Mouse (Mus musculus) cerebellum, adult 11 months (tissue): ENCODE data around the gene Sowahb.
"Not testable (repeated sequence)": the region's sequence is repeated elsewhere in the genome, so short reads cannot be mapped to it uniquely, and the experiment has no call there.

ENCODE experiments used
- DNase-seq: peaks from one replicate; pipeline ENCODE4 v3.0.0; 2022

Gene Sowahb

DNA sequence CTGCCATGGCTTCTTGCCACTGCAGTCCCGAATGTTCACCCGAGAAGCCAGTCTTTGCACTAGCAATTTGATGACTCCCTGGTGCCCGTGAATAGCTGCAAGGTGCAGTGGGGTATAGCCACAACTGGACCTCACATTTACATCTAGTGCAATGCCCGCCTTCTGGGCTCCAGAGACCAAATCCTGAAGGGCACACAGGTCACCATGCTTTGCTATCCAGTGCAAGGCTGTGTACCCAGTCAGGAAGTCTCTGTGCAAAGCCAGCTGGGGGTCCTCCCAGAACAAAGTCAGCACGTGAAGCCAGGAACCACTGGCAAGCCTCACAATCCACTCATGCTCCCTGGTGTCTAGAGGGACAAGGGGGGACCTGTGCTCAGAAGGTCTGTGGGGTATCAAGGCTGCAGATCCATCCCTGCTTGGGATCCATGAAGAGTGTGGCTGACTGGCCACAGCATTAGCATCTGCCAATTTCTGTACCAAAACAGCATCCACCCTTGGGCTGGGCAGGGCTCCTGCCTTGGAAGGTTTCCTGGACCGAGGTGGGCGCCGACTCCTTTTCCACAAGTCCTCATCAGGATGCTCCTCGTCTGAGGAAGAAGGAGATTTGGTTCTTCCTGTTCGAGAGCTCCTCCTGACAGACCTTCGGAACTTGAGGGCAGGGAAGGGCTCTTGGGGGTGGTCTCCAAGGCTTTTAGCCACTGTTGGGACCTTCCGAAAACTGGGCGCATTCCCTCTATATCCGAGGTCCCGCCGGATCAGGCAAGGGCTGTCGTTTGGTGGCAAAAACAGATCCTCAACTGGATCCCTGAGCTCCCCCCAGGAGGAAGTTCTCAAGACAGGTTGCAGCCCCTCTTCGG, 1.8 kb downstream of the Sowahb start:
- DNase-seq, result no peak

- no peak for DNase-seq
Observed at GRCm38 (mm10) chr5:93042031-93042430, 2.8 kb downstream of the Sowahb start.

DNA sequence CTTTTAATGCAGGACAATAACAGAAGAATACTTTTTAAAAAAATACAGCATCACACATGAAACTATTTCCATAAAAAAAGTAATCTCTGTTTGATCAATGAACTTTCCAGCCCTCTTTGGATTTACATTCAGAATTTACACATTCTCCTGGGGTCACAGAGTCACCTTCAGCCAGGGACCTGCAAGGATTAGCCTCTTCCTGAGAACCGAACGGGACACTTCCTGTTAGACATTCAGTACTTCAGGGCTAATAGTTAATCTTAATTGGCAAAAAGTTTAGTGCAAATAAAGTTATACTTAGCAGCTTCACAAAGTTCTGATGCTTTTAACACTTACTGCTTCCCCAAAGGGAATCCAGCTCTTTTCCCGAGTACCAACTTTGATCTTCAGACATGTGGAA, 3.5 kb downstream of the Sowahb start:
- DNase-seq, result no peak

- no peak for DNase-seq
Observed at GRCm38 (mm10) chr5:93040095-93040494, 4.7 kb downstream of the Sowahb start.

DNA sequence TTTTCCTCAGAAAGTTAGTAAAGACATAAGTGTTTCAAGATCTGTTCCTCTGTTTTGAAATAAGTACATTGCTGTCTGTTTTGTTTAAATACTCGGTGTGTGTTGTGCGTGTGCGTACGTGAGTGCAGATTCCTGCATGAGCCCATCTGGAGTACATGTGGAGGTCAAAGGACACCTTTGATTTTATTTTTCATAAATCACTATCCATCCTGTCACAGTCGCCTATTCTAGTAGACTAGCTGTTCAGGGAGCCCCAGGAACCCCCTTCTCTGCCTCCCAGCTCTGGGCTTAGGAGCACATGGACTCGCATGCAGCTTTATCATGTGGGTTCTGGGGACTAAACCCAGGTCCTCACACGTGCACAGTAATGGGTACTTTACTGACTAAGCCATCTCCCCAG, 8.6 kb downstream of the Sowahb start:
- no peak for DNase-seq

DNA sequence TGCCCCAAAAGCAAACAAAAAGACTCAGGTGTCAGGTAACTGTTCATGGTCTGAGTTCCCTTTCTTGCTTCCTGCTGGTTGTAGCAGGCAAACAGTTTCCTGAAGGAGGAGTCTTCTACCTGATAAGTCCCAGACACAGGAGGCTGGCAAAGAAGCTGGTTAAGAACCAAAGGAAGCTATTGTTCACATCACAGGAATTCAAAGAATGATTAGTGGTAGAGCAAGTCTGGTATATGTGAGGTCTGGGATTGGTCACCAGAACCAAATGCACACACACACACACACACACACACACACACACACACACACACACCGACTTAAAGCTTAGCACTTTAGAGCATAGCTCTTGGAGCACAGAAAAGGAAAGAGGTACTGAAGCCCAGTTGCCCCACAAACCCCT, 9.5 kb downstream of the Sowahb start:
- no peak for DNase-seq

GRCm38 (mm10) chr5:93033087-93033870, 11.5 kb downstream of the Sowahb start:
- DNase-seq, result no peak

- DNase-seq, result no peak
Observed at GRCm38 (mm10) chr5:93032621-93033020, 12.2 kb downstream of the Sowahb start.

DNA sequence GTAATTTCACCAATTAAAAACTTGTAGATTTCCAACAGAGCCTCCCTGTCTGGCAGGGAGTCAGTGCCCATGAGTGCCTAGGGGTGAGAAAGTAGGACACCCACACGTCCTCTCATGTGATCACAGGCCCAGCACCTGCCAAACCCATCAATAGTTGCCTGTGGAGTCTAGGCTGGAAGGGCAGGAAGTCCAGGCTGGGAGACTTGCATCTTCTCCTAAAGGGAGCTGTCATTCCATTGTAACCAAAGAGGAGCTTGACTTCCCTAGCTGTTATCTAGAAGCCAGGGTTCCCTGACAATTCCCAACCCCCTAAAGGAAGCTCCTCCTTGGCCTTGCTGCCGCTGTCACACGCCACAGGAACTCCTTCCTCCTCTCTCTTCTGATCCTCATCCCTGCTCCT, 14.0 kb downstream of the Sowahb start:
- DNase-seq, result no peak

GRCm38 (mm10) chr5:93030411-93030810, 14.4 kb downstream of the Sowahb start:
- DNase-seq, result no peak

GRCm38 (mm10) chr5:93027120-93027675, 17.6 kb downstream of the Sowahb start:
- no peak for DNase-seq

DNA sequence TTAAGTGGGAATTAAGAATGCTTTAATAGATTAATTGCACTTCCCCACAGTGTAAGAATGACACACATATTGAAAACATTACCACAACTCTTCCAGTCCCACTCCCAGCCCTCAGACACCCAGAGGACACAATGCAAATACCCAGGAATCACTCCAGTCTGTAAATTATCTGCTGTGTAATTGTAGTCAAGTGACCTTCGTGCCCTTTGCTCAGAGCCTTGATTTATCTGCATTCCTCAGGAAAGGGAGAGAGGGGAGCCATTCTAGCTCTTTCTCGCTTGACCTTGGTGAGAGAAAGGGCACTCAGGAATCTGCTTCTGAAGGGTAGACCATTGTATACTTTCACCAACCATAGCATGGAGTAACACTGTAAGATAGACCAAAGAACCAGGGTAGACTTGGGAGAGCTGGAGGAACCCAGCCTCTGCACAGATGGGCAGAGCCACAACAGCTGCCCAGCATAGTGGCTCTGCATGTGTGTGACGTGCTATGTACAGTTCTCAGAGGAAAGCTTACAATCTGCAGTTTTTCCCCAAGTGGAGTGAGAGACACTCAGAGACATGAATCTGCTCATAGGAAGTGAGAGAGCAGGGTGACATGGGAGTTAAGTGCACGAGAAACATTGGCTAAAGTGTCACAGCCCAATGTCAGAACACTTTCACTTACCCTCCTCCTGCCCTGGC, 18.2 kb downstream of the Sowahb start:
- DNase-seq, result no peak

- DNase-seq, result no peak
Observed at GRCm38 (mm10) chr5:93024754-93025280, 20.0 kb downstream of the Sowahb start.

DNA sequence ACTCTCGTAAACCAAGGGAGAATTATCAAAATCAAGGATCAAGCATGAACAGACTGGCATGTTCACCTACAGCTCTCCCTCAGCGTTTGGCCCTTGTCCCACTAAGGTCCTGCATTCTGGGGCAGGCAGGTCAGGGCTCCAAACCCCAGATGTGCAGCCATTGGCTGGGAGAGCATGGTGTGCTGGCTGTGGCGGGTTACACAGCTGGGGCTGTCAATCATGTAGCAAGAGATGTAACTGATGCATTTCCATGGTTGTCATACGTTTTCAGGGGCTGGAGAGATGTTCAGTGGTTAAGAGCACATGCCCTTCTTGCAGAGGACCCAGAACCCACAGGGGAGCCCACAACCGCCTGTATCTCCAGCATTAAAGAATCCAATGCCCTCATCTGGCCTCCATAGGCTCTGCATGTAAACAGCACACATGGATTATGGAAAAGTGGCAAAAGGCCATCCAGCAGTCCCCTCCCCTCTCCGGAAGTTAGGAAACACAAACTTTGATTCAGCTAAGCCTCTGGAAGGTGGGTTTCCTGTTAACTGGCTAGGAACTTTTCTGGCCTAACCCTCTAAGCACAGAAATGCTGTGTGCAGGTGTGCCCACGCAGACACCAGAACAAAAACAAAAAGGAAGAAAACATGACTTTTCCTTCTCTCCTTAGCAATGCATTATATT, 22.6 kb downstream of the Sowahb start:
- no peak for DNase-seq

GRCm38 (mm10) chr5:93020024-93020666, 24.7 kb downstream of the Sowahb start:
- no peak for DNase-seq

GRCm38 (mm10) chr5:93019207-93019606, 25.6 kb downstream of the Sowahb start:
- not testable (repeated sequence) for DNase-seq

DNA sequence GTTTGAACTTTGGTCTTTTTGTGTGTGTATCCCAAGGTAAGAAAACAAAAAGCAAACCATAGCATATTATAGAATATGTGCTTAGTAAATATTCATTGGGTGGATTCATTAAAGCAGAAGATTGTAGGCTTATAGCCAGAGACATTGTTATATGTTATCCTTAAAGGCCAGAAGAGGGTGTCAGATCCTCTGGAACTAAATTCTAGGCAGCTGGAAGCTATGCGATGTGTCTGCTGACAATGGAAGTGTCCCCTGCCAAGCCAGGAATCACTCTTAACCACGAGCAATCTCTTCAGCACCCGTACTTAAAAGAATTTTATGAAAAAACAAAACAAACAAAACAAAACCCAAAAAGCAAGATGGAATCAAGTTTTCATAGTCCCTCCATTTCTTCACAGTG, 27.1 kb downstream of the Sowahb start:
- DNase-seq, result no peak

DNA sequence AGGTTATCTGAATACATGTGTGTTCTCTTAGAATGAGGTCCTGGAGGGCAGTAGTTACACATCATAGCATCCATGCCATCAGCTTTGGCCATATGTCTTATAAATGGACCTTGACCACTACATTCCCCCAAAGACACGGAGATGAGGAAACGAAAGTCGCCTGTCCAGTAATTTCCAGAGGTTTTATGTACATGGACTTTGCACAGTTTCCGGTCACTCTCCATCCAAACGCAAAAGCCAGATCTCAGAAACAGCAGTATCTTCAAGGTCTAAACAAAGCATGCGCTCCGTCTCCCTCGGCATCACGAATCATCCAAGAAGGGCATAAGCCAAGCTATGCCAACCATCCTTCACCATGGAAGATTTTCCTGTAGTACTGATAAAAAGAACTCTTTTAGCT, 36.6 kb downstream of the Sowahb start:
- no peak for DNase-seq

GRCm38 (mm10) chr5:93005815-93006341, 38.9 kb downstream of the Sowahb start:
- DNase-seq, result no peak

DNA sequence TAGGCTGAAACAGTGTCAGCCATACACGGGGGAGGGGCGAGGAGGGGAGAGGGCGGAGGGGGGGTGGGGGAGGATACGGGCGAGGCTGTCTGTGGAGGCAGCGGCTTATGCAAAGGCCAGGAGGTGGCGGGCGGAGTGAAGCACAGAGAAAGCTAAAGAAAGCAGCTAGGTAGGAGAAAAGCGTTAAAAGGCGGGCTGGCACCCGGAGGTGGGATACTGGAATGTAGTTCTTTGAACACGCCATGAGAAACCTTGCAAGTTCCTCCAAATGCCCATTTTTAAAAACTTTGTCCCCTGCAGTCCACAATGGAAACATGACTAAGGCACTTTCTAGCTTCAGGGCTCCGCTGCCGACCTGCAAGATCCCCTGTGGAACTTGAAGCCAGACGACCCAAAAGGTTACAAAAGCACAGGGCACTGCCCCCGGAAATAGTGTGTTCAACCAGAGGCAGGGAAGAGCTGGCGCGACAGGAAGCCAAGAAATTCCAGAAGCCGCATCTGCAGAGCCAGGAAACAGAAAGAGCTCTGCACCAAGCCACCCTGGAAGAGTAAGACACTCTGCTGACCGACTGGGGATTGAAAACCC, 39.5 kb downstream of the Sowahb start:
- DNase-seq, result no peak

- DNase-seq, result no peak
Observed at GRCm38 (mm10) chr5:93002615-93003014, 42.2 kb downstream of the Sowahb start.
